Mouse (Mus musculus) hindbrain, embryonic 15.5 days (tissue): Measurements from ENCODE around the gene AI661453. TPM values are rescaled to one million over a fixed set of nuclear protein-coding genes. Genes with fewer than 3 reads are reported as not detected.

ENCODE experiments used
- ATAC-seq: fragments of 200-750 bp; cut with Nextera tagmentation; 2 replicates; pipeline ENCODE4 v1.8.0; 2017; ENCODE audit warnings: low read depth, moderate number of reproducible peaks, moderate TSS enrichment; ENCODE audit not compliant: low FRiP score
- H3K27ac ChIP-seq: fragments of 300-500 bp; sonication (generic); replicated peaks from 2 replicates; pipeline ENCODE4 v1.5.1; 2015; ENCODE audit warnings: mild to moderate bottlenecking, inconsistent platforms
- H3K27me3 ChIP-seq: fragments of 300-500 bp; sonication (generic); 2 replicates; pipeline ENCODE4 v1.6.1; 2015; ENCODE audit warnings: control low read depth, inconsistent platforms
- H3K36me3 ChIP-seq: fragments of 300-500 bp; sonication (generic); 2 replicates; pipeline ENCODE4 v1.6.1; 2015; ENCODE audit warnings: control low read depth, inconsistent platforms
- H3K4me1 ChIP-seq: fragments of 300-500 bp; sonication (generic); replicated peaks from 2 replicates; pipeline ENCODE4 v1.6.1; 2015; ENCODE audit warnings: control low read depth, inconsistent platforms
- H3K4me2 ChIP-seq: fragments of 300-500 bp; sonication (generic); 2 replicates; pipeline ENCODE4 v1.6.1; 2015; ENCODE audit warnings: moderate library complexity, mild to moderate bottlenecking, inconsistent platforms
- H3K4me3 ChIP-seq: fragments of 300-500 bp; sonication (generic); 2 replicates; pipeline ENCODE4 v1.5.1; 2015; ENCODE audit warnings: mild to moderate bottlenecking, inconsistent platforms
- H3K9ac ChIP-seq: fragments of 300-500 bp; sonication (generic); 2 replicates; pipeline ENCODE4 v1.6.1; 2015; ENCODE audit warnings: inconsistent platforms
- H3K9me3 ChIP-seq: fragments of 300-500 bp; sonication (generic); 2 replicates; pipeline ENCODE4 v1.6.1; 2016; ENCODE audit warnings: control low read depth, inconsistent platforms
- WGBS: fragments of 180-500 bp; shearing (Covaris S2); methylation state at CpG from one replicate; pipeline ENCODE4 v1.1.7; 2015; 5-methylcytosine and 5-hydroxymethylcytosine counted together
- polyA plus RNA-seq: library from polyadenylated mRNA; unstranded; fragments of >200 nt; fragmentation: Nextera tagmentation; extraction: Ambion mirVana; gene quantifications from 2 replicates; pipeline ENCODE4 v1.2.1, GENCODE M21; 2015

Gene AI661453
- polyA plus RNA-seq, 1 experiment from 2014 or later: 0.47 TPM

- no peak overlapping the region for H3K4me3 ChIP-seq
- WGBS: 55% methylated on average over 12 of the region's 12 CpGs
- H3K36me3 ChIP-seq: no peaks in the 10 kb centered on the region
- H3K4me2 ChIP-seq: peak overlapping the region; percentile 27
- no peaks in the 10 kb centered on the region for H3K9me3 ChIP-seq
- ATAC-seq: no peak
- peak overlapping the region; percentile 40; the same call in 1 of the 2 replicates for H3K27ac ChIP-seq
- H3K27me3 ChIP-seq: no peaks in the 10 kb centered on the region
- H3K9ac ChIP-seq: no peak overlapping the region
- peaks cover 19% of the 10 kb centered on the region for H3K4me1 ChIP-seq
Observed at GRCm38 (mm10) chr17:47508012-47508608, 71.7 kb downstream of the AI661453 start.

- peak overlapping the region; percentile 38; the same call in 1 of the 2 replicates for H3K27ac ChIP-seq
- no peak overlapping the region for H3K9ac ChIP-seq
- WGBS: 51% methylated on average over 9 of the region's 9 CpGs
Observed at GRCm38 (mm10) chr17:47509031-47509705, 72.8 kb downstream of the AI661453 start.

GRCm38 (mm10) chr17:47511111-47512020 is 75.0 kb downstream of the AI661453 start:
- Histone ChIP-seq H3K27me3 (no peaks in the 10 kb centered on the region), H3K9me3 (no peaks in the 10 kb centered on the region), H3K4me2 (peak overlapping the region; percentile 43), H3K36me3 (no peaks in the 10 kb centered on the region), H3K4me3 (no peak overlapping the region), H3K4me1 (peaks cover 7% of the 10 kb centered on the region; the same call in 1 of the 2 replicates), H3K27ac (0 out of 2 replicates have a peak overlapping the region, but pooled peaks have one; percentile 29), H3K9ac (no peak overlapping the region)
- ATAC-seq: peak; percentile 89
- WGBS: 16% methylated on average over 25 of the region's 25 CpGs

More at GRCm38 (mm10) chr17:47509031-47509705, 72.8 kb downstream of the AI661453 start:
- Histone ChIP-seq H3K4me1 (peaks cover 19% of the 10 kb centered on the region), H3K4me2 (no peak overlapping the region), H3K27me3 (no peaks in the 10 kb centered on the region), H3K36me3 (no peaks in the 10 kb centered on the region), H3K9me3 (no peaks in the 10 kb centered on the region), H3K4me3 (no peak overlapping the region)
- no peak for ATAC-seq

- Histone ChIP-seq H3K4me1 (peaks cover 7% of the 10 kb centered on the region; the same call in 1 of the 2 replicates), H3K27ac (no peak overlapping the region), H3K4me2 (no peak overlapping the region), H3K9me3 (no peaks in the 10 kb centered on the region), H3K36me3 (no peaks in the 10 kb centered on the region), H3K9ac (no peak overlapping the region), H3K27me3 (no peaks in the 10 kb centered on the region), H3K4me3 (no peak overlapping the region)
- WGBS: 76% methylated on average over 10 of the region's 10 CpGs
- ATAC-seq: no peak
Observed at GRCm38 (mm10) chr17:47512956-47513775, 76.8 kb downstream of the AI661453 start.

- no peak overlapping the region for H3K4me2 ChIP-seq
- no peaks in the 10 kb centered on the region for H3K9me3 ChIP-seq
- no peaks in the 10 kb centered on the region for H3K36me3 ChIP-seq
- H3K27me3 ChIP-seq: no peaks in the 10 kb centered on the region
- H3K4me3 ChIP-seq: no peak overlapping the region
- peaks cover 7% of the 10 kb centered on the region; the same call in 1 of the 2 replicates for H3K4me1 ChIP-seq
- no peak for ATAC-seq
- H3K27ac ChIP-seq: no peak overlapping the region
- WGBS: 88% methylated on average over 7 of the region's 7 CpGs
- no peak overlapping the region for H3K9ac ChIP-seq
Observed at GRCm38 (mm10) chr17:47515180-47515844, 78.9 kb downstream of the AI661453 start.

- H3K4me2 ChIP-seq: no peak overlapping the region
- no peak overlapping the region for H3K27ac ChIP-seq
- no peak for ATAC-seq
- no peaks in the 10 kb centered on the region for H3K36me3 ChIP-seq
- H3K27me3 ChIP-seq: no peaks in the 10 kb centered on the region
- H3K4me3 ChIP-seq: no peak overlapping the region
- H3K4me1 ChIP-seq: peaks cover 4% of the 10 kb centered on the region
- H3K9me3 ChIP-seq: no peaks in the 10 kb centered on the region
- H3K9ac ChIP-seq: no peak overlapping the region
- 96% methylated on average over 3 of the region's 3 CpGs for WGBS
Observed at GRCm38 (mm10) chr17:47516232-47516631, 79.8 kb downstream of the AI661453 start.

- Histone ChIP-seq H3K4me1 (peaks cover 15% of the 10 kb centered on the region), H3K27ac (peak overlapping the region; percentile 47; the same call in 1 of the 2 replicates), H3K9me3 (no peaks in the 10 kb centered on the region), H3K9ac (no peak overlapping the region), H3K4me3 (no peak overlapping the region), H3K27me3 (no peaks in the 10 kb centered on the region), H3K4me2 (no peak overlapping the region), H3K36me3 (no peaks in the 10 kb centered on the region)
- ATAC-seq: no peak
- WGBS: 44% methylated on average over 8 of the region's 8 CpGs
Observed at GRCm38 (mm10) chr17:47518205-47518604, 81.8 kb downstream of the AI661453 start.

Other genes with a start within 250 kb of the AI661453 start
- gene Mrps10, start 67.7 kb upstream of the AI661453 start, polyA plus RNA-seq: 66.4 and 70.3 TPM in 2 replicates
- gene Guca1b, start 51.2 kb upstream of the AI661453 start, polyA plus RNA-seq: 0.62 and 0.67 TPM in 2 replicates
- 0.56 and 0.70 TPM in 2 replicates for gene Guca1a, start 36.0 kb upstream of the AI661453 start, polyA plus RNA-seq
- gene 1700001C19Rik, start 761 bp downstream of the AI661453 start, polyA plus RNA-seq: 0.47 and 0.74 TPM in 2 replicates
- gene Taf8, start 65.7 kb downstream of the AI661453 start, polyA plus RNA-seq: 21.0 and 22.5 TPM in 2 replicates
- 88.8 and 91.0 TPM in 2 replicates for gene Ccnd3, start 68.4 kb downstream of the AI661453 start, polyA plus RNA-seq
- 33.9 and 37.5 TPM in 2 replicates for gene Bysl, start 174.9 kb downstream of the AI661453 start, polyA plus RNA-seq
- gene Med20, start 175.0 kb downstream of the AI661453 start, polyA plus RNA-seq: 41.2 and 43.9 TPM in 2 replicates
- gene Gm20517, start 175.0 kb downstream of the AI661453 start, polyA plus RNA-seq: 2.0 and 2.5 TPM in 2 replicates
- gene Usp49, start 194.1 kb downstream of the AI661453 start, polyA plus RNA-seq: 6.3 and 8.2 TPM in 2 replicates